Mouse (Mus musculus) C2C12 (cell line): Measurements from ENCODE around the gene Trio.

Experiments
- CTCF ChIP-seq: IDR thresholded peaks from one replicate; pipeline ENCODE4 v1.5.1; 2011; ENCODE audit not compliant: control insufficient read depth, insufficient read depth, insufficient read length
- MAX ChIP-seq: IDR thresholded peaks from one replicate; pipeline ENCODE4 v1.6.1; 2011; ENCODE audit warnings: mild to moderate bottlenecking, control low read depth
- USF1 ChIP-seq: IDR thresholded peaks from one replicate; pipeline ENCODE4 v1.6.1; 2011; ENCODE audit warnings: low read depth, mild to moderate bottlenecking, control low read depth, moderate library complexity

GRCm38 (mm10) chr15:28074416-28074970 lies 48.8 kb upstream of the Trio start:
- TF ChIP-seq MAX: no peak
- no peak for TF ChIP-seq CTCF
- no peak for TF ChIP-seq USF1
